11 mouse cellular contexts compared by ENCODE assay signal in genomic region chr15:5142714-5143113, GRCm38 (mm10). TPM values are rescaled to one million over a fixed set of nuclear protein-coding genes. Genes with fewer than 3 reads are reported as not detected.
DNase-seq lines count a peak whose midpoint lies in the region; ATAC-seq and TF ChIP-seq lines count a peak whose summit lies in the region.
"Had no signal": no experiment of that assay in that cellular context is flagged by ENCODE, and none has a peak within 500 bp of the region (broad histone marks: within the 10 kb centered on the region; RNA-seq: fewer than 3 reads in every experiment).

No protein-coding gene starts in this region.

- TF ChIP-seq CTCF in gastrocnemius, adult 2 months (IDR thresholded peaks at IDR 0.05), result no peak
- TF ChIP-seq CTCF in kidney, postnatal 0 days (IDR thresholded peaks at IDR 0.05; ENCODE audit: low read depth), result no peak
- TF ChIP-seq CTCF in liver, embryonic 14.5 days (IDR thresholded peaks at IDR 0.05; ENCODE audit: low read depth), result no peak

- 65% methylated on average over 5 of the region's 5 CpGs for WGBS in kidney, postnatal 0 days
- WGBS in liver, embryonic 14.5 days (ENCODE audit: insufficient replicate concordance), result 46% methylated on average over 5 of the region's 5 CpGs

- H3K9ac ChIP-seq in kidney, postnatal 0 days (ENCODE audit: low read depth, low read length), result no peak overlapping the region
- no peak overlapping the region for H3K9ac ChIP-seq in ES-E14 (ENCODE audit: insufficient read depth, low read depth, low read length, poor library complexity, severe bottlenecking)
- no peak overlapping the region for H3K9ac ChIP-seq in liver, embryonic 14.5 days (replicated peaks)

- H3K4me2 ChIP-seq in kidney, postnatal 0 days (ENCODE audit: low read length), result peak overlapping the region; percentile 74; the same call in 1 of the 2 replicates
- H3K4me2 ChIP-seq in liver, embryonic 14.5 days (ENCODE audit: low read depth), result peak overlapping the region; percentile 72

- H3K27ac ChIP-seq in gastrocnemius, adult 2 months, result no peak overlapping the region; the same call in 1 of the 2 replicates
- H3K27ac ChIP-seq in kidney, postnatal 0 days, result no peak overlapping the region
- H3K27ac ChIP-seq in ES-E14 (ENCODE audit: insufficient read depth, low read depth, low read length, poor library complexity, severe bottlenecking), result no peak overlapping the region
- H3K27ac ChIP-seq in liver, embryonic 14.5 days, result no peak overlapping the region; the same call in 1 of the 2 replicates

- peaks cover 13% of the 10 kb centered on the region for H3K4me1 ChIP-seq in kidney, postnatal 0 days (replicated peaks; ENCODE audit: insufficient read depth, low read length)
- H3K4me1 ChIP-seq in ES-E14 (ENCODE audit: control insufficient read depth in 2 of 2, insufficient read depth in 2 of 2, low read length in 2 of 2, poor library complexity in 1 of 2), result peaks cover 0 to 5% of the 10 kb centered on the region in 2 experiments; a peak in 1 of 4 replicates
- peaks cover 49 to 53% of the 10 kb centered on the region in 2 experiments for H3K4me1 ChIP-seq in liver, embryonic 14.5 days (replicated peaks; ENCODE audit: control insufficient read depth in 2 of 2, insufficient read depth in 2 of 2, low read length in 1 of 2)

- ATAC-seq in kidney, postnatal 0 days (replicated peaks; ENCODE audit: low FRiP score, low read depth), result no peak
- no peak for ATAC-seq in liver, embryonic 14.5 days (ENCODE audit: insufficient read depth)

- no peak for TF ChIP-seq EP300 in liver, embryonic 14.5 days (IDR thresholded peaks at IDR 0.05; ENCODE audit: low read depth)

- no peak for DNase-seq in gastrocnemius, adult 2 months
- DNase-seq in gastrocnemius, adult 18-20 months (ENCODE audit: low spot score), result no peak
- no peak for DNase-seq in kidney, postnatal 0 days (ENCODE audit: low spot score)
- DNase-seq in kidney, postnatal 14 days, result no peak
- DNase-seq in ES-E14 (ENCODE audit: low read depth, low spot score), result no peak
- DNase-seq in liver, embryonic 14.5 days (ENCODE audit: low read depth in 3 of 3, low spot score in 3 of 3), result no peak
- no peak for DNase-seq in spleen, postnatal 14 days (ENCODE audit: low spot score in 2 of 2)
- DNase-seq in right cerebral cortex, adult 18-20 months, result no peak
- DNase-seq: adrenal gland, postnatal 14 days; thymus, postnatal 14 days had no signal

- peak overlapping the region; percentile 98; the same call in 1 of the 2 replicates for H3K4me3 ChIP-seq in gastrocnemius, adult 2 months
- 0 out of 2 replicates have a peak overlapping the region, but pooled peaks have one; percentile 99 for H3K4me3 ChIP-seq in kidney, postnatal 0 days (replicated peaks; ENCODE audit: low read depth, low read length)
- peak overlapping the region in 1 of 2 experiments; percentile 68; a peak in 2 of 4 replicates for H3K4me3 ChIP-seq in ES-E14 (ENCODE audit: insufficient read depth in 1 of 2, low read depth in 1 of 2, low read length in 2 of 2, poor library complexity in 1 of 2, severe bottlenecking in 1 of 2)
- no peak overlapping the region; a peak in 1 of 4 replicates for H3K4me3 ChIP-seq in liver, embryonic 14.5 days (ENCODE audit: insufficient read depth in 1 of 2, low read depth in 2 of 2, low read length in 2 of 2)

- in situ Hi-C loops in ES-E14 (cut with MboI; ENCODE audit: low sequenced_read_pairs in 2 of 2, unreplicated experiment in 2 of 2), result no loop called here

- H3K27me3 ChIP-seq in kidney, postnatal 0 days (ENCODE audit: insufficient read depth, low read length), result no peaks in the 10 kb centered on the region
- no peaks in the 10 kb centered on the region for H3K27me3 ChIP-seq in liver, embryonic 14.5 days (ENCODE audit: control insufficient read depth, insufficient read depth, low read length)
- H3K27me3 ChIP-seq: limb, embryonic 15.5 days had no signal

- no peaks in the 10 kb centered on the region for H3K36me3 ChIP-seq in kidney, postnatal 0 days (ENCODE audit: insufficient read depth, low read length)
- no peaks in the 10 kb centered on the region for H3K36me3 ChIP-seq in ES-E14 (ENCODE audit: control insufficient read depth, insufficient read depth, low read length, poor library complexity, severe bottlenecking)
- H3K36me3 ChIP-seq in liver, embryonic 14.5 days (replicated peaks; ENCODE audit: control insufficient read depth, insufficient read depth, low read depth), result no peaks in the 10 kb centered on the region; the same call in 1 of the 2 replicates
- H3K36me3 ChIP-seq: limb, embryonic 15.5 days had no signal

- no peaks in the 10 kb centered on the region for H3K9me3 ChIP-seq in kidney, postnatal 0 days (replicated peaks; ENCODE audit: low read length)
- no peaks in the 10 kb centered on the region for H3K9me3 ChIP-seq in ES-E14 (ENCODE audit: control insufficient read depth, insufficient read depth, low read depth, low read length)
- H3K9me3 ChIP-seq in liver, embryonic 14.5 days (ENCODE audit: control insufficient read depth, low read length), result no peaks in the 10 kb centered on the region
- H3K9me3 ChIP-seq: limb, embryonic 15.5 days had no signal

- intact Hi-C loops in gastrocnemius, adult 2 months (cut with DNase I), result no loop called here

TF ChIP-seq in ES-E14, 5 proteins besides CTCF, POLR2A, EP300 and RAD21:
- no peak for TF ChIP-seq ZC3H11A (IDR thresholded peaks at IDR 0.05; ENCODE audit: borderline replicate concordance, low read depth, low read length)
- TF ChIP-seq MAFK (IDR thresholded peaks at IDR 0.05; ENCODE audit: insufficient read depth, low read depth, low read length), result no peak
- TF ChIP-seq CHD2 (IDR thresholded peaks at IDR 0.05; ENCODE audit: low read depth, low read length), result no peak
- TF ChIP-seq HCFC1 (IDR thresholded peaks at IDR 0.05; ENCODE audit: borderline replicate concordance, insufficient read depth, low read length), result no peak
- TF ChIP-seq ZNF384 (IDR thresholded peaks at IDR 0.05; ENCODE audit: low read depth, low read length), result peak; percentile 33; the same call in 1 of the 2 replicates
TF ChIP-seq in ES-E14: peak in this region for 1.

RNA-seq across cellular contexts. Expression of gene Prkaa1, which starts 0.9 kb away (rescaled TPM):
- total RNA-seq in gastrocnemius, adult 2 months (2021), result 10 to 100 TPM; 10.0 to 12.7 TPM
- total RNA-seq in gastrocnemius, adult 18-20 months (2021), result 10 to 100 TPM; 10.2 to 10.8 TPM
- polyA plus RNA-seq in kidney, postnatal 0 days (2015; fragmentation: Nextera tagmentation; extraction: Ambion mirVana), result 19.9 and 21.0 TPM in 2 replicates
- total RNA-seq in ES-E14 (2012; rRNA removed), result 9.7 and 12.9 TPM in 2 replicates
- polyA plus RNA-seq in liver, embryonic 14.5 days (2012; rRNA removed), result 6.6 and 8.6 TPM in 2 replicates
- 15.7 and 16.6 TPM in 2 replicates for polyA plus RNA-seq in liver, embryonic 14.5 days (2014; fragmentation: Nextera tagmentation; extraction: Ambion mirVana)

RNA-seq across cellular contexts. Expression of gene Rpl37, which starts 26.3 kb away (rescaled TPM):
- total RNA-seq in gastrocnemius, adult 2 months (2021), result 100 to 1,000 TPM; 178 to 188 TPM
- total RNA-seq in gastrocnemius, adult 18-20 months (2021), result 100 to 1,000 TPM; 186 to 194 TPM
- 742 and 859 TPM in 2 replicates for polyA plus RNA-seq in kidney, postnatal 0 days (2015; fragmentation: Nextera tagmentation; extraction: Ambion mirVana)
- total RNA-seq in ES-E14 (2012; rRNA removed), result 1,373 and 1,829 TPM in 2 replicates
- 259 and 884 TPM in 2 replicates for polyA plus RNA-seq in liver, embryonic 14.5 days (2012; rRNA removed)
- polyA plus RNA-seq in liver, embryonic 14.5 days (2014; fragmentation: Nextera tagmentation; extraction: Ambion mirVana), result 547 and 570 TPM in 2 replicates

RNA-seq across cellular contexts. Expression of gene Card6, which starts 34.4 kb away (rescaled TPM):
- total RNA-seq in gastrocnemius, adult 2 months (2021), result 1 to 10 TPM; 1.9 to 2.0 TPM
- total RNA-seq in gastrocnemius, adult 18-20 months (2021), result 1 to 10 TPM; 2.4 to 2.7 TPM
- polyA plus RNA-seq in kidney, postnatal 0 days (2015; fragmentation: Nextera tagmentation; extraction: Ambion mirVana), result 1.4 and 2.2 TPM in 2 replicates
- 0.18 and 0.37 TPM in 2 replicates for total RNA-seq in ES-E14 (2012; rRNA removed)
- polyA plus RNA-seq in liver, embryonic 14.5 days (2012; rRNA removed), result 0.57 and 0.63 TPM in 2 replicates
- 0.74 and 1.00 TPM in 2 replicates for polyA plus RNA-seq in liver, embryonic 14.5 days (2014; fragmentation: Nextera tagmentation; extraction: Ambion mirVana)

RNA-seq across cellular contexts. Expression of gene Ttc33, which starts 42.6 kb away (rescaled TPM):
- 10 to 100 TPM; 61.6 to 67.4 TPM for total RNA-seq in gastrocnemius, adult 2 months (2021)
- total RNA-seq in gastrocnemius, adult 18-20 months (2021), result 10 to 100 TPM; 69.0 to 74.1 TPM
- polyA plus RNA-seq in kidney, postnatal 0 days (2015; fragmentation: Nextera tagmentation; extraction: Ambion mirVana), result 45.9 and 47.4 TPM in 2 replicates
- total RNA-seq in ES-E14 (2012; rRNA removed), result 24.2 and 25.2 TPM in 2 replicates
- 3.1 and 6.6 TPM in 2 replicates for polyA plus RNA-seq in liver, embryonic 14.5 days (2012; rRNA removed)
- 13.6 and 13.9 TPM in 2 replicates for polyA plus RNA-seq in liver, embryonic 14.5 days (2014; fragmentation: Nextera tagmentation; extraction: Ambion mirVana)

Comparison
In these comparisons a context has a peak if more than half of its experiments do, and no peak if none do; other contexts are left out.
1. H3K4me3 ChIP-seq: peak in gastrocnemius, adult 2 months (single experiment) and kidney, postnatal 0 days (single experiment); none in liver, embryonic 14.5 days (0 of 2).